Mouse (Mus musculus) stomach, postnatal 0 days (tissue): ENCODE data around the gene Tmbim1.

Experiments used
- CTCF ChIP-seq: IDR thresholded peaks from 2 replicates; pipeline ENCODE4 v1.5.1; 2016; ENCODE audit warnings: antibody characterized with exemption, low read depth, mild to moderate bottlenecking, moderate library complexity
- EP300 ChIP-seq: optimal IDR thresholded peaks from 2 replicates; pipeline ENCODE3; 2016; ENCODE audit warnings: antibody characterized with exemption

- TF ChIP-seq CTCF = no peak
- no peak for TF ChIP-seq EP300
Measured at GRCm38 (mm10) chr1:74282896-74283625, 22.4 kb downstream of the Tmbim1 start.
